Comparison of ENCODE assay signal across 11 mouse cellular contexts in genomic region chr5:36621058-36621449, GRCm38 (mm10). TPM values are rescaled to one million over a fixed set of nuclear protein-coding genes. Genes with fewer than 3 reads are reported as not detected.
DNase-seq lines count a peak whose midpoint lies in the region; ATAC-seq lines count a peak whose summit lies in the region.
"Had no signal": no experiment of that assay in that cellular context is flagged by ENCODE, and none has a peak within 500 bp of the region (broad histone marks: within the 10 kb centered on the region; RNA-seq: fewer than 3 reads in every experiment).

No protein-coding gene starts in this region.

- H3K9ac ChIP-seq in forebrain, embryonic 12.5 days: no peak overlapping the region
- no peak overlapping the region for H3K9ac ChIP-seq in limb, embryonic 12.5 days (replicated peaks)
- no peak overlapping the region for H3K9ac ChIP-seq in intestine, embryonic 16.5 days (ENCODE audit: low read depth, low read length)
- H3K9ac ChIP-seq in stomach, embryonic 15.5 days: no peak overlapping the region

- no peak for ATAC-seq in forebrain, embryonic 12.5 days (ENCODE audit: low FRiP score)
- ATAC-seq in limb, embryonic 12.5 days (ENCODE audit: insufficient number of reproducible peaks, insufficient read depth, low FRiP score, low TSS enrichment, low read depth): no peak
- no peak for ATAC-seq in intestine, embryonic 16.5 days
- no peak; the same call in 1 of the 2 replicates for ATAC-seq in stomach, embryonic 15.5 days (ENCODE audit: insufficient read depth, low FRiP score, low read depth)
- ATAC-seq in granulocyte monocyte progenitor cell, adult 5-6 weeks (replicated peaks; ENCODE audit: poor library complexity, severe bottlenecking): no peak

- no peak for DNase-seq in forebrain, embryonic 10.5 days (ENCODE audit: extremely low spot score, low spot score)
- no peak for DNase-seq in limb, embryonic 10.5 days (ENCODE audit: low spot score)
- DNase-seq in embryo, embryonic 10 days (ENCODE audit: low spot score): no peak
- DNase-seq: cerebellum, adult 9-11 months; right cerebral cortex, postnatal 14 days; thymus, postnatal 14 days had no signal

- H3K4me2 ChIP-seq in forebrain, embryonic 12.5 days: no peak overlapping the region
- no peak overlapping the region for H3K4me2 ChIP-seq in limb, embryonic 12.5 days
- no peak overlapping the region for H3K4me2 ChIP-seq in intestine, embryonic 16.5 days (ENCODE audit: low read depth, low read length)
- H3K4me2 ChIP-seq in stomach, embryonic 15.5 days: no peak overlapping the region; the same call in 1 of the 2 replicates

- WGBS in forebrain, embryonic 10.5 days: 91% methylated on average over 5 of the region's 5 CpGs
- WGBS in forebrain, embryonic 12.5 days: 90% methylated on average over 5 of the region's 5 CpGs
- 88% methylated on average over 5 of the region's 5 CpGs for WGBS in limb, embryonic 12.5 days
- 92% methylated on average over 5 of the region's 5 CpGs for WGBS in limb, embryonic 10.5 days
- 76% methylated on average over 5 of the region's 5 CpGs for WGBS in intestine, embryonic 16.5 days
- WGBS in stomach, embryonic 15.5 days: 67% methylated on average over 5 of the region's 5 CpGs

- no peaks in the 10 kb centered on the region for H3K27me3 ChIP-seq in forebrain, embryonic 10.5 days (ENCODE audit: poor library complexity, severe bottlenecking)
- no peaks in the 10 kb centered on the region for H3K27me3 ChIP-seq in forebrain, embryonic 12.5 days
- H3K27me3 ChIP-seq in limb, embryonic 12.5 days: no peaks in the 10 kb centered on the region
- no peaks in the 10 kb centered on the region for H3K27me3 ChIP-seq in limb, embryonic 10.5 days (ENCODE audit: low read depth, poor library complexity, severe bottlenecking)
- no peaks in the 10 kb centered on the region for H3K27me3 ChIP-seq in intestine, embryonic 16.5 days (replicated peaks; ENCODE audit: control insufficient read depth, insufficient read depth, low read length)
- H3K27me3 ChIP-seq in stomach, embryonic 15.5 days (replicated peaks): no peaks in the 10 kb centered on the region

- no peaks in the 10 kb centered on the region for H3K9me3 ChIP-seq in forebrain, embryonic 10.5 days
- no peaks in the 10 kb centered on the region for H3K9me3 ChIP-seq in forebrain, embryonic 12.5 days
- H3K9me3 ChIP-seq in limb, embryonic 12.5 days: no peaks in the 10 kb centered on the region
- H3K9me3 ChIP-seq in limb, embryonic 10.5 days (replicated peaks): no peaks in the 10 kb centered on the region
- no peaks in the 10 kb centered on the region for H3K9me3 ChIP-seq in intestine, embryonic 16.5 days (ENCODE audit: control insufficient read depth, low read length)
- H3K9me3 ChIP-seq in stomach, embryonic 15.5 days: no peaks in the 10 kb centered on the region

- H3K27ac ChIP-seq in forebrain, embryonic 10.5 days: peak overlapping the region; percentile 22; the same call in 1 of the 2 replicates
- no peak overlapping the region for H3K27ac ChIP-seq in forebrain, embryonic 12.5 days
- peak overlapping the region; percentile 19; the same call in 1 of the 2 replicates for H3K27ac ChIP-seq in limb, embryonic 12.5 days
- H3K27ac ChIP-seq in limb, embryonic 10.5 days: no peak overlapping the region
- peak overlapping the region; percentile 5; the same call in 1 of the 2 replicates for H3K27ac ChIP-seq in intestine, embryonic 16.5 days (ENCODE audit: low read length)
- H3K27ac ChIP-seq in stomach, embryonic 15.5 days: peak overlapping the region; percentile 63; the same call in 1 of the 2 replicates

- no peaks in the 10 kb centered on the region for H3K4me1 ChIP-seq in forebrain, embryonic 10.5 days
- H3K4me1 ChIP-seq in forebrain, embryonic 12.5 days: 0 out of 2 replicates have a peak, but pooled peaks cover 3% of the 10 kb centered on the region
- H3K4me1 ChIP-seq in limb, embryonic 12.5 days (replicated peaks): no peaks in the 10 kb centered on the region
- H3K4me1 ChIP-seq in limb, embryonic 10.5 days: peaks cover 5% of the 10 kb centered on the region; the same call in 1 of the 2 replicates
- peaks cover 18% of the 10 kb centered on the region for H3K4me1 ChIP-seq in intestine, embryonic 16.5 days (ENCODE audit: control insufficient read depth, insufficient read depth, low read length)
- H3K4me1 ChIP-seq in stomach, embryonic 15.5 days: peaks cover 12% of the 10 kb centered on the region

- no peak overlapping the region for H3K4me3 ChIP-seq in forebrain, embryonic 10.5 days
- H3K4me3 ChIP-seq in forebrain, embryonic 12.5 days (replicated peaks): no peak overlapping the region
- no peak overlapping the region for H3K4me3 ChIP-seq in limb, embryonic 12.5 days (replicated peaks)
- H3K4me3 ChIP-seq in limb, embryonic 10.5 days: no peak overlapping the region
- H3K4me3 ChIP-seq in intestine, embryonic 16.5 days (ENCODE audit: low read length): no peak overlapping the region
- no peak overlapping the region for H3K4me3 ChIP-seq in stomach, embryonic 15.5 days (replicated peaks)

- H3K36me3 ChIP-seq in forebrain, embryonic 10.5 days (replicated peaks): peaks cover 54% of the 10 kb centered on the region
- H3K36me3 ChIP-seq in forebrain, embryonic 12.5 days (replicated peaks): peaks cover 30% of the 10 kb centered on the region
- peaks cover 36% of the 10 kb centered on the region for H3K36me3 ChIP-seq in limb, embryonic 12.5 days
- peaks cover 43% of the 10 kb centered on the region for H3K36me3 ChIP-seq in limb, embryonic 10.5 days
- peaks cover 7% of the 10 kb centered on the region; the same call in 1 of the 2 replicates for H3K36me3 ChIP-seq in intestine, embryonic 16.5 days (ENCODE audit: control insufficient read depth, insufficient read depth, low read length)
- H3K36me3 ChIP-seq in stomach, embryonic 15.5 days: peaks cover 8% of the 10 kb centered on the region; the same call in 1 of the 2 replicates

RNA-seq across cellular contexts. Expression of gene Tbc1d14, which starts 28.0 kb away (rescaled TPM):
- 36.7 and 38.9 TPM in 2 replicates for polyA plus RNA-seq in forebrain, embryonic 10.5 days (2016; fragmentation: Nextera tagmentation; extraction: Ambion mirVana)
- 59.1 and 61.1 TPM in 2 replicates for polyA plus RNA-seq in forebrain, embryonic 12.5 days (2016; fragmentation: Nextera tagmentation; extraction: Ambion mirVana)
- 40.1 and 42.3 TPM in 2 replicates for polyA plus RNA-seq in limb, embryonic 12.5 days (2016; fragmentation: Nextera tagmentation; extraction: Ambion mirVana)
- polyA plus RNA-seq in limb, embryonic 10.5 days (2016; fragmentation: Nextera tagmentation; extraction: Ambion mirVana): 32.0 and 38.2 TPM in 2 replicates
- polyA plus RNA-seq in intestine, embryonic 16.5 days (2015; fragmentation: Nextera tagmentation; extraction: Ambion mirVana): 30.7 and 34.0 TPM in 2 replicates
- polyA plus RNA-seq in stomach, embryonic 15.5 days (2015; fragmentation: Nextera tagmentation; extraction: Ambion mirVana): 28.3 and 31.3 TPM in 2 replicates
- total RNA-seq in granulocyte monocyte progenitor cell, adult 5-6 weeks (2014; fragmentation: Nextera tagmentation): 17.9 and 22.6 TPM in 2 replicates
- total RNA-seq in granulocyte monocyte progenitor cell, adult 5-6 weeks (2017): 7.2 and 8.7 TPM in 2 replicates

Comparison
In these comparisons a context has a peak if more than half of its experiments do, and no peak if none do; other contexts are left out.
1. H3K27ac ChIP-seq: peak in forebrain, embryonic 10.5 days (single experiment), limb, embryonic 12.5 days (single experiment), intestine, embryonic 16.5 days (single experiment) and stomach, embryonic 15.5 days (single experiment); none in forebrain, embryonic 12.5 days (single experiment) and limb, embryonic 10.5 days (single experiment).